Mouse (Mus musculus): ENCODE measurements around the gene Cdk5rap3. TPM values are rescaled to one million over a fixed set of nuclear protein-coding genes. Genes with fewer than 3 reads are reported as not detected.

Gene Cdk5rap3
- polyA plus RNA-seq, 1 experiment from 2014 or later, result 80.6 TPM

DNA sequence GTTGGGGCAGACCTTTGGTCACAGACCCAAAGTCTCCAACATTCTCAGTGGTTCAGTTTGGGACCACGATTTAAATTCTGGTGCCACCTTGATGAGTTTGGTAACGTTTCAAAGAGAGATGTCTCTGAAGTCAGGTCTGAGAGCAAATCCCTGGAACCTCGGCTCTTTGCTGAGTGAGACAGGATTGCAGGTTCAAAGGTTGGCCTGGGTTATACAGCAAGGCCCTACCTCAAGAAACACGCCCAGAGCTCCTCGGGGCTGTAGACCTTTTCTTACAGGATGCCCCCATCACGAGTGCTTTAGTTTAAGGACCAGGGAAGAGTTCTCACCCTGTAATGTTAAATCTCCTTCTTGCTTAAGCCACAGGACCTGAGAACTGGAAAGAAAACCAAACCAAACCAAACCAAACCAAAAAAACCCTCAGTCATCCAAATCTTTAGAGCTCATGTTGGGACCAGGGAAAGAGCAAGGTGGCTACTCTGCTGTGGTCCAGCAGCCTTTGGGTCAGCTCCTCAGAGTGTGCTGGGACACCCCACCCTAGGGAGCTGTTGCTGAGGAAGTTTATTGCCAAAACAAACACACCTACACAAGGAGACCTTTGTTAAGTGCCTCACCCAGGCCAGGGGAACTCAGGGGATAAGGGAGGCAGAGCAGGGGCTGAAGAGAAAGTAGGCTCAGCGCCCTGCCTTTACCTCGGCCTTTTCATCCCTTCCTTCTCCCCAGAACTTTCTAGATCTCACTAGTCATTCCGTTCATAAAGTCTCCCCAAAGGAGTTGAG lies 19.8 kb upstream of the Cdk5rap3 start:
- H3K9me3 ChIP-seq (replicated peaks; ENCODE audit: control insufficient read depth, low read length, poor library complexity, severe bottlenecking), result no peaks in the 10 kb centered on the region
- no peak overlapping the region for H3K4me3 ChIP-seq (ENCODE audit: low read depth, low read length)
- no peak overlapping the region for H3K4me2 ChIP-seq (ENCODE audit: low read length)
- WGBS, result 89% methylated on average over 9 of the region's 9 CpGs
- H3K4me1 ChIP-seq (ENCODE audit: control insufficient read depth, insufficient read depth, low read length), result no peaks in the 10 kb centered on the region
- H3K9ac ChIP-seq (ENCODE audit: low read depth, low read length), result no peak overlapping the region
- no peak for ATAC-seq
- H3K27ac ChIP-seq (ENCODE audit: low read length), result no peak overlapping the region
- H3K27me3 ChIP-seq (ENCODE audit: control insufficient read depth, insufficient read depth, low read depth, low read length), result no peaks in the 10 kb centered on the region
- H3K36me3 ChIP-seq (ENCODE audit: control insufficient read depth, insufficient read depth, low read length), result no peaks in the 10 kb centered on the region

- H3K4me1 ChIP-seq (ENCODE audit: control insufficient read depth, insufficient read depth, low read length), result no peaks in the 10 kb centered on the region
- H3K9me3 ChIP-seq (replicated peaks; ENCODE audit: control insufficient read depth, low read length, poor library complexity, severe bottlenecking), result no peaks in the 10 kb centered on the region
- no peak; the same call in 1 of the 2 replicates for ATAC-seq
- H3K36me3 ChIP-seq (ENCODE audit: control insufficient read depth, insufficient read depth, low read length), result no peaks in the 10 kb centered on the region
- H3K4me2 ChIP-seq (ENCODE audit: low read length), result peak overlapping the region; percentile 36
- 0 out of 2 replicates have a peak overlapping the region, but pooled peaks have one; percentile 6 for H3K4me3 ChIP-seq (ENCODE audit: low read depth, low read length)
- H3K27ac ChIP-seq (ENCODE audit: low read length), result no peak overlapping the region
- H3K9ac ChIP-seq (ENCODE audit: low read depth, low read length), result 0 out of 2 replicates have a peak overlapping the region, but pooled peaks have one; percentile 25
- no peaks in the 10 kb centered on the region; the same call in 1 of the 2 replicates for H3K27me3 ChIP-seq (ENCODE audit: control insufficient read depth, insufficient read depth, low read depth, low read length)
- WGBS, result 21% methylated on average over 12 of the region's 12 CpGs
Observed at GRCm38 (mm10) chr11:96934921-96935356, 18.6 kb upstream of the Cdk5rap3 start.

GRCm38 (mm10) chr11:96933562-96934276 lies 17.4 kb upstream of the Cdk5rap3 start:
- WGBS, result 93% methylated on average over 13 of the region's 13 CpGs
- no peak overlapping the region for H3K9ac ChIP-seq (ENCODE audit: low read depth, low read length)

GRCm38 (mm10) chr11:96931327-96932062 lies 15.2 kb upstream of the Cdk5rap3 start:
- Histone ChIP-seq H3K4me1 (ENCODE audit: control insufficient read depth, insufficient read depth, low read length) (no peaks in the 10 kb centered on the region), H3K4me2 (ENCODE audit: low read length) (no peak overlapping the region), H3K9ac (ENCODE audit: low read depth, low read length) (no peak overlapping the region), H3K27ac (ENCODE audit: low read length) (no peak overlapping the region), H3K4me3 (ENCODE audit: low read depth, low read length) (no peak overlapping the region), H3K27me3 (ENCODE audit: control insufficient read depth, insufficient read depth, low read depth, low read length) (peaks cover 12% of the 10 kb centered on the region), H3K36me3 (ENCODE audit: control insufficient read depth, insufficient read depth, low read length) (no peaks in the 10 kb centered on the region), H3K9me3 (replicated peaks; ENCODE audit: control insufficient read depth, low read length, poor library complexity, severe bottlenecking) (no peaks in the 10 kb centered on the region)
- ATAC-seq, result no peak
- WGBS, result 69% methylated on average over 8 of the region's 8 CpGs

More at GRCm38 (mm10) chr11:96933562-96934276, 17.4 kb upstream of the Cdk5rap3 start:
- Histone ChIP-seq H3K4me1 (ENCODE audit: control insufficient read depth, insufficient read depth, low read length) (no peaks in the 10 kb centered on the region), H3K27me3 (ENCODE audit: control insufficient read depth, insufficient read depth, low read depth, low read length) (peaks cover 8% of the 10 kb centered on the region), H3K36me3 (ENCODE audit: control insufficient read depth, insufficient read depth, low read length) (no peaks in the 10 kb centered on the region), H3K4me2 (ENCODE audit: low read length) (no peak overlapping the region), H3K27ac (ENCODE audit: low read length) (no peak overlapping the region), H3K9me3 (replicated peaks; ENCODE audit: control insufficient read depth, low read length, poor library complexity, severe bottlenecking) (no peaks in the 10 kb centered on the region), H3K4me3 (ENCODE audit: low read depth, low read length) (no peak overlapping the region)
- ATAC-seq, result no peak

DNA sequence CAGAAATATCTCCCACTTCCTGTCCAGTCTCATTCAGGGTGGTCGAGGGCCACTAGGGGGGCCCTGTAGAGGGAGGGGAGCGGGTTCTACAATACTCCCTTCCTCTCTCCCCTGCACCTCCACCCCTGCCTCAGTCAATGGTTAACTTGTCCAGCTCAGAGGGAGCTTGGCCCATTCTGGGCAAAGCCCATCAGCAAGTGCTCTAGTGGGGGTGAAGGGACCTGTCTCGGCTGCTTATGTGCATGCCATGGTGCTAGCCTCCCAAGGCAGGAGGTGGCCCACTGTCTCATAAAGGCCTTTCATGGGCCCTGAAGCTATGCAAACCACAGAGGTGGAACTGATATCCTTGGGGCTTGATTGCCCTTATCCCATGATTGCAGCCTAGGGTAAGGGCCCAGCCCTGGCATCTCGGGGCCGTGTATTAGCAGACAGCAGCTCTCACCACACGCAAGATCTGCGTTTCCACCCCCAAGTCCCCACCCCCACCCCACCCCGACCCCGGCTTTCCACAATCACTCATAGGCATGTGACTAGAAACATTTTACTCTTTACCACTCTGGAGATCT lies 13.6 kb upstream of the Cdk5rap3 start:
- WGBS, result 71% methylated on average over 9 of the region's 9 CpGs
- no peak overlapping the region for H3K4me2 ChIP-seq (ENCODE audit: low read length)
- H3K9me3 ChIP-seq (replicated peaks; ENCODE audit: control insufficient read depth, low read length, poor library complexity, severe bottlenecking), result no peaks in the 10 kb centered on the region
- H3K9ac ChIP-seq (ENCODE audit: low read depth, low read length), result no peak overlapping the region
- H3K36me3 ChIP-seq (ENCODE audit: control insufficient read depth, insufficient read depth, low read length), result no peaks in the 10 kb centered on the region
- peaks cover 12% of the 10 kb centered on the region for H3K27me3 ChIP-seq (ENCODE audit: control insufficient read depth, insufficient read depth, low read depth, low read length)
- ATAC-seq, result no peak
- H3K27ac ChIP-seq (ENCODE audit: low read length), result no peak overlapping the region
- no peak overlapping the region for H3K4me3 ChIP-seq (ENCODE audit: low read depth, low read length)
- no peaks in the 10 kb centered on the region for H3K4me1 ChIP-seq (ENCODE audit: control insufficient read depth, insufficient read depth, low read length)

GRCm38 (mm10) chr11:96929096-96929765 lies 12.9 kb upstream of the Cdk5rap3 start:
- H3K9ac ChIP-seq (ENCODE audit: low read depth, low read length), result no peak overlapping the region
- H3K4me3 ChIP-seq (ENCODE audit: low read depth, low read length), result no peak overlapping the region
- no peaks in the 10 kb centered on the region for H3K4me1 ChIP-seq (ENCODE audit: control insufficient read depth, insufficient read depth, low read length)
- no peaks in the 10 kb centered on the region for H3K9me3 ChIP-seq (replicated peaks; ENCODE audit: control insufficient read depth, low read length, poor library complexity, severe bottlenecking)
- 15% methylated on average over 13 of the region's 13 CpGs for WGBS
- no peak overlapping the region for H3K27ac ChIP-seq (ENCODE audit: low read length)
- no peak for ATAC-seq
- H3K36me3 ChIP-seq (ENCODE audit: control insufficient read depth, insufficient read depth, low read length), result no peaks in the 10 kb centered on the region
- no peak overlapping the region for H3K4me2 ChIP-seq (ENCODE audit: low read length)
- peaks cover 12% of the 10 kb centered on the region for H3K27me3 ChIP-seq (ENCODE audit: control insufficient read depth, insufficient read depth, low read depth, low read length)

- H3K9me3 ChIP-seq (replicated peaks; ENCODE audit: control insufficient read depth, low read length, poor library complexity, severe bottlenecking), result no peaks in the 10 kb centered on the region
- no peak overlapping the region for H3K9ac ChIP-seq (ENCODE audit: low read depth, low read length)
- H3K4me3 ChIP-seq (ENCODE audit: low read depth, low read length), result no peak overlapping the region
- H3K4me1 ChIP-seq (ENCODE audit: control insufficient read depth, insufficient read depth, low read length), result no peaks in the 10 kb centered on the region
- H3K4me2 ChIP-seq (ENCODE audit: low read length), result no peak overlapping the region
- no peak for ATAC-seq
- peaks cover 12% of the 10 kb centered on the region for H3K27me3 ChIP-seq (ENCODE audit: control insufficient read depth, insufficient read depth, low read depth, low read length)
- no peaks in the 10 kb centered on the region for H3K36me3 ChIP-seq (ENCODE audit: control insufficient read depth, insufficient read depth, low read length)
- H3K27ac ChIP-seq (ENCODE audit: low read length), result no peak overlapping the region
- 3% methylated on average over 5 of the region's 5 CpGs for WGBS
Observed at GRCm38 (mm10) chr11:96928691-96929090, 12.4 kb upstream of the Cdk5rap3 start.

DNA sequence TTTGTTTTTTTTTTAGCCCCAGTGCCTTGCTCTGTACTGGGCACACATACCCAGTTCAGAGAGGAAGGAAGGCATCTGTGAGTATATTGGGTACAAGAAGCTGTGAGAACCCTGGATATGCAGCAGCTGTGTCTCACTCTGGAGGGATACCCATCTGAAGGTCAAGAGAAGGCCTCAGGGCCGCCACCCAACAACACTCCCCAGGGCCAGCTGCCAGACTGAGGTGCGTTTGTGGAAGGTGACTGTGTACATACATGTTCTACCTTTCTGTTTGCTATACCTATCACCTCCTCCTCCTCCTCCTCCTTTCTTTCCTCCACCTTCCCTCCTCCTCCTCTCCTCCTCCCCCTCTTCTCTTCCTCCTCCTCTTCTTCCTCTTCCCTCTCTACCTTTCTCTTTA lies 11.8 kb upstream of the Cdk5rap3 start, which contains the start of gene Prr15l:
Gene Prr15l (plus strand): TSS at position 17 of the 400 bp plus-strand sequence.
- H3K4me3 ChIP-seq (ENCODE audit: low read depth, low read length), result no peak within 1 kb of the TSS
- no peak within 1 kb of the TSS for H3K9ac ChIP-seq (ENCODE audit: low read depth, low read length)
- H3K4me2 ChIP-seq (ENCODE audit: low read length), result no peak within 1 kb of the TSS
- WGBS, result 64% methylated on average over 2 of the region's 2 CpGs
- peaks cover 12% of the 10 kb centered on the region for H3K27me3 ChIP-seq (ENCODE audit: control insufficient read depth, insufficient read depth, low read depth, low read length)
- ATAC-seq, result no peak
- H3K4me1 ChIP-seq (ENCODE audit: control insufficient read depth, insufficient read depth, low read length), result no peaks in the 10 kb centered on the region
- H3K9me3 ChIP-seq (replicated peaks; ENCODE audit: control insufficient read depth, low read length, poor library complexity, severe bottlenecking), result no peaks in the 10 kb centered on the region
- H3K36me3 ChIP-seq (ENCODE audit: control insufficient read depth, insufficient read depth, low read length), result no peaks in the 10 kb centered on the region
- no peak within 1 kb of the TSS for H3K27ac ChIP-seq (ENCODE audit: low read length)
